Mouse (Mus musculus) frontal cortex, postnatal 36 days (tissue): Measurements from ENCODE around the gene Gm1043.

Experiments
- DNase-seq, 2 experiments: peaks; one replicate each; pipeline ENCODE4 v3.0.0; 2022; ENCODE audit warnings: low spot score in 2 of 2

Gm1043 gene

DNA sequence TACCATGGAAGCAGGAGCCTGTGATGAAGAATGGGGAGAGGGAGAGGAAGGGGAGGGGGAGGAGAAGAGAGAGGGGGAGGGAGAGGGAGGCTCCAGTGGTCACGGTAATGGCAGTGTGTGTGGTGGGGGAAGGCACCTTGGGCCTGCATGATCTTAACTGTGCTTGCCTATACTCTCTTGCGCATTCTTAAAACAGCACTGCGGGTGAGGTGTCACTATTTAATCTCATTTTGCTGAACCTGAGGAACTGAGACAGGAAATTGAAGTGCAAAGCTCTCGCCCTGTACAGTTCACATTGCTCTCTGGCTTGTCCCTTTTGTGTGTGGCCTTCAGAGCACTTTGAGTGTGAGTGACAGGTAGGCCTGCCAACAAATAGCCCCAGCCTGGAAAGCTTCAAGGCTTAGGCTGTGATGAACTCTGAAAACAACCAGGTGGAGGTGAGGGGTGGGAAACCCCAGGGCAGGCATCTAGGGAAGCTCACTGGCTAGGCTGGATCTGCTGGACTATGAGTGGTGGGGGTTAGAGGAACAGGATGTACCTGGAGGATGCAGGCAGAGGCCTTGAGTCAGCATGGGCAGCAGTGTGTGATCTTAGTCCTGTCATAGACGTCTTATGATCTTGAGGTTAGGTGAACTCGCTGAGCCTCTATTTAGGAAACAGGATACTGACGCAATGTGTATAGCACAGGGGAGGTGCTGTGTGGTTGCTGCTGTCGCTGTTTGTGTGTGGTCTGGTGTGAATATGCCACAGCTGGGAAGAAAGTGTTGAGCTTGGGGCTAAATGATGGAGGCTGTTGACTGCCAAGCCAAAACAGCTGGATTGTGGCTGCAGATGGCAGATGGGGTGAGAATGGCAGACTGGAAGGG, 18.2 kb upstream of the Gm1043 start:
- DNase-seq: no peak

GRCm38 (mm10) chr5:37073660-37074059, 11.5 kb upstream of the Gm1043 start:
- no peak for DNase-seq

GRCm38 (mm10) chr5:37076692-37077329, 8.4 kb upstream of the Gm1043 start:
- peak; percentile 65 to 82 for DNase-seq

DNA sequence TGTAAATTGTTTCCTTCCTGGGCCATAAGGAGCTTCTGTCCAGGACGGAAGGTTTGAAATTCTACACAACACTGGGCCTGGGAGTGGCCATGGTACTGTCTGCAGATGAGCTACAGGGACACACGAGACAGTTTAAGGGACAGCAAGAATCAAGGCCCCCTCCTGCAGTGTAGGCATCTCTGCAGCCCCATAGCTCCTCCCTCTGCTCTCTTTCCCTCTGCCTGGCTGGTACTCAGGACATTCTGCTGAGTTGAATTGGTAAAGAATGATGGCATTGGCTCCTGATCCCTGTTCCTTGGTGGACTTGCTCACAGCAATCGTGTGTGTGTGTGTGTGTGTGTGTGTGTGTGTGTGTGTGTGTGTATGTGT, 7.9 kb upstream of the Gm1043 start:
- DNase-seq: no peak

GRCm38 (mm10) chr5:37079484-37079883, 5.7 kb upstream of the Gm1043 start:
- DNase-seq: no peak

DNA sequence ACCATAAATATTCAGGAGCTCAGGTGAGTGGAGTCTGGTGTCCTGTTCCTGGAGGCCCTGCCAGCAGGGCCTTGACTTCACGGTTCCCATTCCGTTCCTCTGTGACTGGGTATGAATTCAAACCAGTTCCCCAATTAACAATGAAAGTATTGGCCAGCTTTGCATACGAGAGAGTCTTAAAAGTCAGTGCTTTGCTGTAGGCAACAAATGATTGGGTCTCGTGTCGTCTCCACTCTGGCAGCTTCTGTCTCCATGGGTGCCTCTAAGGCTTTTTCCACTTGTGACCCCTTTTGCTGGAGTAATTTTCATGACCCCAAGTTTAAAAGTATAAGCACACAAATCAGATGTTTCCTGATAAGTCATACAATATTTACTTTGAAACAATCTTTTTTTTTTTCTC, 4.6 kb upstream of the Gm1043 start:
- no peak for DNase-seq

DNA sequence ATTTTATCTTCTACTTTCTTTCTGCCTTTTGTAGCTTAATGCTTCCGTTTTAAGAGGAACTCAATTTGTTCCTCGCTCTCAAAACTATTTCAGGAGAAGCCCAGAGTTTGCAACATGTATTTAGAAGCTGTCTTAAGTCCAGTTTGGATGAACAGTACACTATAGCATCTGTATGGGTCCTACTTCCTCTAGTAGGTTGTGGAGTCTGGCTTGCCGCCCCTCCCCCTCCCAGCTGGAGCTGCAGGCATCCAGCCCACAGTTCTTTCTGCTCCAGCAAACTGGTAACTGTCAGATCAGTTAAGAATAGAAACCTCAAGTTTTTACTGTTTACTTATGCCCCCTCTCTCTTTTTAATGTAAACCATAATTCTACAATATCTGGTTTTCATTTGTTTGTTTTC, 2.8 kb upstream of the Gm1043 start:
- peak in 1 of 2 experiments; percentile 85 for DNase-seq

DNA sequence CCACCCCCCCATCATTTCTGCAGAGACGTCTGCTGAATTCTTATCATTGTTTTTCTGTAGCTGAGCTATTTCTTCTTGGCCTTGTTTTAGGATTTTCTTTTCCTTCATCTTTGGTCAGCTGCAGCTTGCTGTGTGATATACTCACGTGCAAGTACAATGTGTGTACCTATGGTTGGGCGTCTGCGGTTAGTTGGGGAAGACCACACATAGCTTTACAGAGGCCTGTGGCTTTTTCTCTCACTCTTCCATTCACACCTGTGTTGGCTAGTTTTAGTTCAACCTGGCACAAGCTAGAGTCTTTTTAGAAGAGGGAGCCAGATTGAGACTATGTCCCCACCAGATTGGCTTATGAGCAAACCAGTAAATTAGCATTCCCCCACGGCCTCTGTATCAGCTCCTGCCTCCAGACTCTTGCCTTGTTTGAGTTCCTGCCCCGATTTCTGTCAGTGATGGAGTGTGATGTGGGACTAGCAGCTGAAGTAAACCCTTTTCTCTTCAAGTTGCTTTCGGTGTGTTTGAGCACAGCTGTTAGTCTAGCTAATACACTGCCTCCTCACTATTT, 1.9 kb upstream of the Gm1043 start:
- DNase-seq: no peak

DNA sequence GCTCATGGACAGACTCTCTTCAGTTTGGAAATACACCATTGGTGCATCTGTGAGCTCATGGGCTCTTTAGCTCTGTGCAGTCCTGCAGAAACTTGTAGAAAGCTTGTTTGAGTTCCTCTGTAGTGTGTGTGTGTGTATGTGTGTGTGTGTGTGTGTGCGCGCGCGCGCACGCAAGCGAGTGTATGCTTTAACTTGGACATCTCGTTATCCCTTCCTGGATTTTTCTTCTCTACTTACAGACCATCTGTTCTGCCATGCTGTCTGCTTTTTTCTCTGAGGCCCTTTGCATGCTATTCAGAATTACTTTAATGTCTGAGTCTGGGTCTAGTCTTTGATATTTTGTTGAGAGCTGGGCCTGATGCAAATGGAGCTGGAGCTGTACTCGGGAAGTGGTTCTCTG, 1.3 kb upstream of the Gm1043 start:
- peak in 1 of 2 experiments; percentile 54 for DNase-seq

GRCm38 (mm10) chr5:37085918-37086317, 748 bp downstream of the Gm1043 start:
- DNase-seq: no peak

DNA sequence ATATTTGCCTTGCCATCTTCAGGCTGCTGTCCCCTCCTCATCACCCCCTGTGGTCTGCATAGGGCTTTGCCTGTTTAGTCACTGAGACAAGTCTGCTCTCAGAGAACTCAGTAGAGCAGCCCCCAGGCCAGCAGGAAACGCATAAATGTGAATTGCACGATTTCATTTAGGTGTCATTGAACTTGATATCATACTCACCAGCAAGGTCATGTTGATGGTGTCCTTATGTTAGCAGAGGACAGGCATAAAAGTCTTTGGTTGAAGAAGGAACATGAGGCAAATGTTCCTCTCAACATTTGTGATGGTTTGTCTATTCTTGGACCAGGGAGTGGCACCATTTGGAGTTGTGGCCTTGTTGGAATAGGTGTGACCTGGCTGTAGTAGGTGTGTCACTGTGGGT, 2.6 kb downstream of the Gm1043 start:
- DNase-seq: no peak

GRCm38 (mm10) chr5:37088342-37089108, 3.4 kb downstream of the Gm1043 start:
- no peak for DNase-seq

- DNase-seq: no peak
These were observed 6.0 kb downstream of the Gm1043 start for GRCm38 (mm10) chr5:37091171-37091628.

GRCm38 (mm10) chr5:37094941-37095340, 9.8 kb downstream of the Gm1043 start:
- DNase-seq: no peak

DNA sequence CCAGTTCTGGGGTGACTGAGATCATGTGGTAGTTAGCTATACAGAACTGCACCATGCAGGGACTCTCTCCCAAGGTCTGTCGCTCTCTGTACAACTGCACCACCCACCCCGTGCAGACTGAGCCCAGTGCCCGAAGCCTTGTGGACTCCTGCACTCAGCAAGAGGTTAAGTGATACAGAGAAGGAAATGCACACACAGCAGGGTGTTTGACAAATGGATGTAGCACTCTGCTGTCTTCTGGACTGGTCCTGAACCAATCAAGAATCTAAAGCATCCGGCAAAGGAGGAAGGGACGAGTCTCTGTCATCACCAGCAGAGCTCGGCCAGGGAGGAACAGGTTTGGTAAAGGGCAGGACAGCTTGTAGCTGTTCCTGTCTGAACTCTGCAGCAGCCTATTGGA, 12.4 kb downstream of the Gm1043 start:
- no peak for DNase-seq

DNA sequence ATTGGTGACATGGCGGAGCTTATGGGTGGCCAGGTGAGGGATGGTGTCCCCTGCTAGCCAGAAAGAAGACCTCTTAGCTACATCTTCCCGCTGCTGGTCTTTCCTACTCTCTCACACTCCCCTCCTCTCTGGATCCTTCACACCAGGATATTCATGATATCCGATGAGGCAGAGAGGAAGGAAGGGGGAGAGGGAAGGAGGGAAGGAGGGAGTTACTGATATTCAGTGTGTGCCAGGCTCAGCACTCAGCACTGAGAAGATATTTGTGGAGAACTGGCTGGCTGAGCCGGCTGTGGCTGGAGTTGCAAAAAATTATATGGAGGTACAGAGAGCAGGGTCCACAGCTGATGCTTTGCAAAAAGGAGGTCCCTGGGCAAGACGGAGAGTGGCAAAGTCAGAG, 15.6 kb downstream of the Gm1043 start:
- DNase-seq: no peak

GRCm38 (mm10) chr5:37101631-37102030, 16.5 kb downstream of the Gm1043 start:
- peak in 1 of 2 experiments; percentile 49 for DNase-seq

- DNase-seq: no peak
These were observed 16.9 kb downstream of the Gm1043 start for GRCm38 (mm10) chr5:37102056-37102455.

GRCm38 (mm10) chr5:37105531-37106456, 20.6 kb downstream of the Gm1043 start:
- DNase-seq: peak; percentile 33 to 49

- no peak for DNase-seq
These were observed 21.9 kb downstream of the Gm1043 start for GRCm38 (mm10) chr5:37107111-37107510.

- no peak for DNase-seq
These were observed 22.4 kb downstream of the Gm1043 start for GRCm38 (mm10) chr5:37107611-37108010.
